In genomic region chr16:30063984-30064453, GRCm38 (mm10) we compare ENCODE assay signal across 8 mouse cellular contexts. TPM values are rescaled to one million over a fixed set of nuclear protein-coding genes. Genes with fewer than 3 reads are reported as not detected.
DNase-seq lines count a peak whose midpoint lies in the region; ATAC-seq and TF ChIP-seq lines count a peak whose summit lies in the region.

Hes1 (plus strand) TSS chr16:30064384.

- H3K36me3 ChIP-seq in hindbrain, postnatal 0 days (ENCODE audit: insufficient read depth, low read length) = no peaks in the 10 kb centered on the region
- H3K36me3 ChIP-seq in megakaryocyte, embryonic 14.5 days (replicated peaks; ENCODE audit: low read length) = peaks cover 4% of the 10 kb centered on the region

- H3K9ac ChIP-seq in hindbrain, postnatal 0 days (replicated peaks; ENCODE audit: low read length) = peak within 1 kb of the TSS; percentile 70

- DNase-seq in gastrocnemius, postnatal 10 days = peak; percentile 92
- peak; percentile 91 for DNase-seq in hindbrain, postnatal 0 days (ENCODE audit: low spot score)
- DNase-seq in left cerebral cortex, adult 8-10 months (ENCODE audit: low spot score in 2 of 2) = peak; percentile 58 to 85
- peak; percentile 82 to 83 for DNase-seq in right cerebral cortex, postnatal 36 days (ENCODE audit: low spot score in 2 of 2)
- DNase-seq in urinary bladder, postnatal 4 days (ENCODE audit: low spot score in 2 of 2) = peak; percentile 94

- H3K4me1 ChIP-seq in hindbrain, postnatal 0 days (ENCODE audit: insufficient read depth, low read length) = peaks cover 7% of the 10 kb centered on the region; the same call in 1 of the 2 replicates
- peaks cover 81% of the 10 kb centered on the region for H3K4me1 ChIP-seq in megakaryocyte, embryonic 14.5 days

- H3K4me3 ChIP-seq in hindbrain, postnatal 0 days (ENCODE audit: low read length) = peak within 1 kb of the TSS; percentile 64
- H3K4me3 ChIP-seq in megakaryocyte, embryonic 14.5 days (replicated peaks) = peak within 1 kb of the TSS; percentile 95

- ATAC-seq in activated CD4-positive, CD25-positive, alpha-beta regulatory T cell, adult 4 months = peak; percentile 47
- peak; percentile 42 for ATAC-seq in common myeloid progenitor, adult 5-6 weeks (replicated peaks; ENCODE audit: low read depth, poor library complexity, severe bottlenecking)
- ATAC-seq in hindbrain, postnatal 0 days = peak; percentile 85

- H3K4me2 ChIP-seq in hindbrain, postnatal 0 days (ENCODE audit: low read depth, low read length) = peak within 1 kb of the TSS; percentile 99

- WGBS in hindbrain, postnatal 0 days = under 1% methylated on average over 49 of the region's 57 CpGs

- H3K9me3 ChIP-seq in hindbrain, postnatal 0 days (ENCODE audit: low read length) = no peaks in the 10 kb centered on the region
- H3K9me3 ChIP-seq in megakaryocyte, embryonic 14.5 days = no peaks in the 10 kb centered on the region

- TF ChIP-seq CTCF in hindbrain, postnatal 0 days (IDR thresholded peaks at IDR 0.05; ENCODE audit: low read depth) = no peak

- H3K27ac ChIP-seq in hindbrain, postnatal 0 days = peak within 1 kb of the TSS; percentile 81

- peaks cover 4% of the 10 kb centered on the region for H3K27me3 ChIP-seq in hindbrain, postnatal 0 days (ENCODE audit: insufficient read depth, low read length)
- peaks cover 52% of the 10 kb centered on the region for H3K27me3 ChIP-seq in megakaryocyte, embryonic 14.5 days (replicated peaks)

RNA-seq across cellular contexts. Expression of gene Hes1, which starts in this region (rescaled TPM):
- not detected for polyA plus RNA-seq in activated CD4-positive, CD25-positive, alpha-beta regulatory T cell, adult 4 months (2017; shearing (Covaris generic))
- 0.05 and 0.58 TPM in 2 replicates for total RNA-seq in common myeloid progenitor, adult 5-6 weeks (2017)
- 10 to 100 TPM; 19.1 to 24.6 TPM for total RNA-seq in gastrocnemius, postnatal 10 days (2021)
- total RNA-seq in hindbrain, postnatal 0 days (2014; rRNA removed) = 9.2 and 19.8 TPM in 2 replicates
- 10.6 and 12.5 TPM in 2 replicates for polyA plus RNA-seq in hindbrain, postnatal 0 days (2015; fragmentation: Nextera tagmentation; extraction: Ambion mirVana)
- 10 to 100 TPM; 18.0 to 23.5 (median 18.5) TPM for total RNA-seq in left cerebral cortex, adult 8-10 months (2022)
- polyA plus RNA-seq in megakaryocyte, embryonic 14.5 days (2012; ENCODE audit: insufficient read depth, low replicate concordance) = 35.1 and 50.8 TPM in 2 replicates

Comparison
In these comparisons a context has a peak if more than half of its experiments do, and no peak if none do; other contexts are left out.
1. Peak in every context shown above with its lines: DNase-seq, ATAC-seq, H3K4me3 ChIP-seq and H3K27ac ChIP-seq.
2. RNA of gene Hes1 (polyA plus RNA-seq): 35.1 to 50.8 TPM in megakaryocyte, embryonic 14.5 days and 10.6 to 12.5 TPM in hindbrain, postnatal 0 days; not detected in activated CD4-positive, CD25-positive, alpha-beta regulatory T cell, adult 4 months; every median in the first group is over 10 times any median in the second.
3. Peak in ATAC-seq in activated CD4-positive, CD25-positive, alpha-beta regulatory T cell, adult 4 months; RNA of the gene not detected or under 1 TPM.
4. Peak in ATAC-seq in common myeloid progenitor, adult 5-6 weeks; RNA of the gene not detected or under 1 TPM.